Comparison of ENCODE assay signal across 8 mouse cellular contexts in genomic region chr7:83794705-83795104, GRCm38 (mm10). TPM values are rescaled to one million over a fixed set of nuclear protein-coding genes. Genes with fewer than 3 reads are reported as not detected.
A peak's percentile ranks its signal among the peaks of the same experiment; 100 is the strongest.
DNase-seq lines count a peak whose midpoint lies in the region; ATAC-seq lines count a peak whose summit lies in the region.

Cfap161 (minus strand) TSS chr7:83794880.

- intact Hi-C loops in left cerebral cortex, postnatal 10 days (cut with DNase I) = no loop called here

- no peak within 1 kb of the TSS for H3K4me3 ChIP-seq in hindbrain, embryonic 11.5 days (ENCODE audit: low read depth, low read length)
- no peak within 1 kb of the TSS for H3K4me3 ChIP-seq in liver, embryonic 15.5 days (replicated peaks)
- no peak within 1 kb of the TSS for H3K4me3 ChIP-seq in neural tube, embryonic 13.5 days

- no peak within 1 kb of the TSS for H3K27ac ChIP-seq in hindbrain, embryonic 11.5 days (ENCODE audit: low read depth, low read length)
- no peak within 1 kb of the TSS for H3K27ac ChIP-seq in liver, embryonic 15.5 days (replicated peaks)
- no peak within 1 kb of the TSS for H3K27ac ChIP-seq in neural tube, embryonic 13.5 days (replicated peaks)

- ATAC-seq in hindbrain, embryonic 11.5 days (ENCODE audit: low FRiP score) = peak; percentile 97
- peak; percentile 44; the same call in 1 of the 2 replicates for ATAC-seq in liver, embryonic 15.5 days (ENCODE audit: insufficient read depth)
- ATAC-seq in neural tube, embryonic 13.5 days (ENCODE audit: low read depth) = peak; percentile 95

- H3K9ac ChIP-seq in hindbrain, embryonic 11.5 days (ENCODE audit: low read depth, low read length) = no peak within 1 kb of the TSS
- no peak within 1 kb of the TSS for H3K9ac ChIP-seq in liver, embryonic 15.5 days
- no peak within 1 kb of the TSS for H3K9ac ChIP-seq in neural tube, embryonic 13.5 days

- no peaks in the 10 kb centered on the region for H3K4me1 ChIP-seq in hindbrain, embryonic 11.5 days (replicated peaks; ENCODE audit: control insufficient read depth, insufficient read depth, low read length)
- H3K4me1 ChIP-seq in liver, embryonic 15.5 days (replicated peaks) = no peaks in the 10 kb centered on the region; the same call in 1 of the 2 replicates
- H3K4me1 ChIP-seq in neural tube, embryonic 13.5 days (replicated peaks) = peaks cover 9% of the 10 kb centered on the region

- 7% methylated on average over 14 of the region's 14 CpGs for WGBS in hindbrain, embryonic 11.5 days
- WGBS in liver, embryonic 15.5 days (ENCODE audit: insufficient replicate concordance) = 13% methylated on average over 14 of the region's 14 CpGs
- 4% methylated on average over 14 of the region's 14 CpGs for WGBS in neural tube, embryonic 13.5 days

- peak; percentile 32 to 78 for DNase-seq in left cerebral cortex, postnatal 10 days (ENCODE audit: extremely low spot score in 1 of 2, low spot score in 2 of 2)
- no peak for DNase-seq in left cerebral cortex, adult 8-10 months (ENCODE audit: low spot score in 2 of 2)
- DNase-seq in c-Kit-positive CD71-negative TER-119-negative erythroid progenitor cells, embryonic 14.5 days (ENCODE audit: low read depth) = peak; percentile 46
- DNase-seq in hindbrain, embryonic 11.5 days (ENCODE audit: low spot score) = peak; percentile 92
- no peak for DNase-seq in thymus, postnatal 0 days (ENCODE audit: low spot score)
- DNase-seq in T-cell, adult 2 months (ENCODE audit: low spot score) = no peak

- no peaks in the 10 kb centered on the region for H3K27me3 ChIP-seq in hindbrain, embryonic 11.5 days (ENCODE audit: control insufficient read depth, insufficient read depth, low read length)
- H3K27me3 ChIP-seq in liver, embryonic 15.5 days = no peaks in the 10 kb centered on the region
- H3K27me3 ChIP-seq in neural tube, embryonic 13.5 days = no peaks in the 10 kb centered on the region

- H3K4me2 ChIP-seq in hindbrain, embryonic 11.5 days (replicated peaks; ENCODE audit: low read depth, low read length) = no peak within 1 kb of the TSS; the same call in 1 of the 2 replicates
- no peak within 1 kb of the TSS for H3K4me2 ChIP-seq in liver, embryonic 15.5 days
- H3K4me2 ChIP-seq in neural tube, embryonic 13.5 days = peak within 1 kb of the TSS; percentile 34

- H3K9me3 ChIP-seq in hindbrain, embryonic 11.5 days (ENCODE audit: control insufficient read depth, low read length) = no peaks in the 10 kb centered on the region
- H3K9me3 ChIP-seq in liver, embryonic 15.5 days (replicated peaks) = no peaks in the 10 kb centered on the region
- no peaks in the 10 kb centered on the region for H3K9me3 ChIP-seq in neural tube, embryonic 13.5 days

- no peaks in the 10 kb centered on the region for H3K36me3 ChIP-seq in hindbrain, embryonic 11.5 days (ENCODE audit: control insufficient read depth, insufficient read depth, low read length)
- no peaks in the 10 kb centered on the region for H3K36me3 ChIP-seq in liver, embryonic 15.5 days (replicated peaks)
- no peaks in the 10 kb centered on the region for H3K36me3 ChIP-seq in neural tube, embryonic 13.5 days

RNA-seq across cellular contexts. Expression of gene Cfap161, which starts in this region (rescaled TPM):
- 1 to 10 TPM in 1 of 2 experiments, under 1 TPM in 1; 0.88 to 1.0 TPM for total RNA-seq in left cerebral cortex, postnatal 10 days (2021)
- total RNA-seq in left cerebral cortex, adult 8-10 months (2022) = 1 to 10 TPM in 3 of 4 experiments, under 1 TPM in 1; 0.66 to 1.9 (median 1.4) TPM
- 0.99 and 1.5 TPM in 2 replicates for polyA plus RNA-seq in hindbrain, embryonic 11.5 days (2014; fragmentation: Nextera tagmentation; extraction: Ambion mirVana)
- not detected in 2 replicates for polyA plus RNA-seq in liver, embryonic 15.5 days (2015; fragmentation: Nextera tagmentation; extraction: Ambion mirVana)
- polyA plus RNA-seq in neural tube, embryonic 13.5 days (2015; fragmentation: Nextera tagmentation; extraction: Ambion mirVana) = 0.33 TPM in 1 of 2 replicates, not detected in the other
- 0.40 and 0.44 TPM in 2 replicates for polyA plus RNA-seq in thymus, postnatal 0 days (2015; fragmentation: Nextera tagmentation; extraction: Ambion mirVana)

Comparison
In these comparisons a context has a peak if more than half of its experiments do, and no peak if none do; other contexts are left out.
1. DNase-seq: peak in left cerebral cortex, postnatal 10 days (2 of 2), c-Kit-positive CD71-negative TER-119-negative erythroid progenitor cells, embryonic 14.5 days (single experiment) and hindbrain, embryonic 11.5 days (single experiment); none in left cerebral cortex, adult 8-10 months (0 of 2), thymus, postnatal 0 days (single experiment) and T-cell, adult 2 months (single experiment).
2. Peak in ATAC-seq in liver, embryonic 15.5 days; RNA of the gene not detected or under 1 TPM.
3. Peak in ATAC-seq and H3K4me2 ChIP-seq in neural tube, embryonic 13.5 days; RNA of the gene not detected or under 1 TPM.
4. ATAC-seq: peak in every context shown above with its lines; median percentile 97 in hindbrain, embryonic 11.5 days; 95 in neural tube, embryonic 13.5 days; 44 in liver, embryonic 15.5 days.